Mouse (Mus musculus): ENCODE measurements at regions not wholly inside any gene's neighbourhood (a gene's known extent, or its start where the extent isn't known, plus 50 kb on each side); places are given as distances from the start of the nearest gene placed in this dataset.

- DNase-seq = no peak
Measured at GRCm38 (mm10) chr9:33238846-33239245, 602.8 kb downstream of the Ets1 start.

- no peak for DNase-seq
Measured at GRCm38 (mm10) chr9:33240506-33240905, 604.5 kb downstream of the Ets1 start.

- DNase-seq = no peak
Measured at GRCm38 (mm10) chr9:33240914-33241635, 605.1 kb downstream of the Ets1 start.

- peak; percentile 46 to 75 for DNase-seq
Measured at GRCm38 (mm10) chr9:33246932-33247331, 610.9 kb downstream of the Ets1 start.

GRCm38 (mm10) chr9:33258241-33258640 lies 622.2 kb downstream of the Ets1 start:
- no peak for DNase-seq

GRCm38 (mm10) chr9:33260171-33260570 lies 624.1 kb downstream of the Ets1 start:
- DNase-seq = peak; percentile 54 to 64

GRCm38 (mm10) chr9:33289381-33289780 lies 653.4 kb downstream of the Ets1 start:
- no peak for DNase-seq

- DNase-seq = no peak
Measured at GRCm38 (mm10) chr9:33292116-33292515, 656.1 kb downstream of the Ets1 start.

- DNase-seq = no peak
Measured at GRCm38 (mm10) chr9:33295925-33296324, 659.9 kb downstream of the Ets1 start.

- peak; percentile 14 to 48 for DNase-seq
Measured at GRCm38 (mm10) chr9:33319525-33320025, 683.6 kb downstream of the Ets1 start.

GRCm38 (mm10) chr9:33327722-33328121 lies 691.7 kb downstream of the Ets1 start:
- DNase-seq = no peak

- no peak for DNase-seq
Measured at GRCm38 (mm10) chr9:33350258-33350657, 714.2 kb downstream of the Ets1 start.

- no peak for DNase-seq
Measured at GRCm38 (mm10) chr9:33356621-33357020, 720.6 kb downstream of the Ets1 start.

- no peak for DNase-seq
Measured at GRCm38 (mm10) chr9:33360966-33361365, 724.9 kb downstream of the Ets1 start.

- no peak for DNase-seq
Measured at GRCm38 (mm10) chr9:33389170-33389569, 753.1 kb downstream of the Ets1 start.

- no peak for DNase-seq
Measured at GRCm38 (mm10) chr9:33404691-33405090, 768.7 kb downstream of the Ets1 start.

GRCm38 (mm10) chr9:33407517-33407916 lies 771.5 kb downstream of the Ets1 start:
- no peak for DNase-seq

- peak; percentile 10 to 56 for DNase-seq
Measured at GRCm38 (mm10) chr9:33423781-33424180, 787.8 kb downstream of the Ets1 start.

GRCm38 (mm10) chr9:33436459-33436858 lies 800.4 kb downstream of the Ets1 start:
- DNase-seq = no peak

- no peak for DNase-seq
Measured at GRCm38 (mm10) chr9:33442266-33442665, 806.2 kb downstream of the Ets1 start.

- no peak for DNase-seq
Measured at GRCm38 (mm10) chr9:33445902-33446301, 809.9 kb downstream of the Ets1 start.

- DNase-seq = no peak
Measured at GRCm38 (mm10) chr9:33475106-33475505, 839.1 kb downstream of the Ets1 start.

- no peak for DNase-seq
Measured at GRCm38 (mm10) chr9:33482845-33483540, 847.0 kb downstream of the Ets1 start.

GRCm38 (mm10) chr9:33483541-33483846 lies 847.5 kb downstream of the Ets1 start:
- DNase-seq = no peak

Measured in kidney, postnatal 25 days (tissue).